Mouse (Mus musculus) forelimb bud, embryonic 11.5 days (tissue): ENCODE measurements around the gene 9630041A04Rik.

Source experiments
- DNase-seq: peaks from one replicate; pipeline ENCODE4 v3.0.0-alpha.2; 2012; ENCODE audit warnings: low read depth, low spot score

Gene 9630041A04Rik

GRCm38 (mm10) chr9:101861596-101862471 is at the start of gene 9630041A04Rik:
Gene 9630041A04Rik (plus strand): TSS chr9:101861841.
- no peak for DNase-seq

GRCm38 (mm10) chr9:101823896-101824295 is 37.7 kb upstream of the 9630041A04Rik start:
- no peak for DNase-seq

- no peak for DNase-seq
Observed at GRCm38 (mm10) chr9:101825626-101826025, 36.0 kb upstream of the 9630041A04Rik start.

- DNase-seq, result no peak
Observed at GRCm38 (mm10) chr9:101833619-101834018, 28.0 kb upstream of the 9630041A04Rik start.

- no peak for DNase-seq
Observed at GRCm38 (mm10) chr9:101841101-101841500, 20.5 kb upstream of the 9630041A04Rik start.

GRCm38 (mm10) chr9:101843893-101844292 is 17.7 kb upstream of the 9630041A04Rik start:
- no peak for DNase-seq

- DNase-seq, result no peak
Observed at GRCm38 (mm10) chr9:101845691-101846090, 15.9 kb upstream of the 9630041A04Rik start.

- DNase-seq, result no peak
Observed at GRCm38 (mm10) chr9:101862481-101863065, 932 bp downstream of the 9630041A04Rik start.

GRCm38 (mm10) chr9:101863130-101863529 is 1.5 kb downstream of the 9630041A04Rik start:
- DNase-seq, result no peak

GRCm38 (mm10) chr9:101868593-101868992 is 7.0 kb downstream of the 9630041A04Rik start:
- DNase-seq, result no peak

GRCm38 (mm10) chr9:101870034-101870433 is 8.4 kb downstream of the 9630041A04Rik start:
- DNase-seq, result no peak

GRCm38 (mm10) chr9:101875306-101875705 is 13.7 kb downstream of the 9630041A04Rik start:
- DNase-seq, result no peak

GRCm38 (mm10) chr9:101877109-101877987 is 15.7 kb downstream of the 9630041A04Rik start:
- no peak for DNase-seq

- no peak for DNase-seq
Observed at GRCm38 (mm10) chr9:101883295-101883694, 21.7 kb downstream of the 9630041A04Rik start.

GRCm38 (mm10) chr9:101897851-101898250 is 36.2 kb downstream of the 9630041A04Rik start:
- no peak for DNase-seq

- no peak for DNase-seq
Observed at GRCm38 (mm10) chr9:101903406-101903805, 41.8 kb downstream of the 9630041A04Rik start.

GRCm38 (mm10) chr9:101907747-101908255 is 46.2 kb downstream of the 9630041A04Rik start:
- no peak for DNase-seq

GRCm38 (mm10) chr9:101908849-101909248 is 47.2 kb downstream of the 9630041A04Rik start:
- DNase-seq, result no peak

- no peak for DNase-seq
Observed at GRCm38 (mm10) chr9:101909491-101909890, 47.9 kb downstream of the 9630041A04Rik start.

GRCm38 (mm10) chr9:101911176-101911866 is 49.7 kb downstream of the 9630041A04Rik start:
- no peak for DNase-seq

- no peak for DNase-seq
Observed at GRCm38 (mm10) chr9:101915082-101915481, 53.4 kb downstream of the 9630041A04Rik start.
